Mouse (Mus musculus): ENCODE measurements around the gene Tmco5. TPM values are rescaled to one million over a fixed set of nuclear protein-coding genes. Genes with fewer than 3 reads are reported as not detected.

Tmco5 gene
- total and polyA plus RNA-seq, 2 experiments from 2014 or later = not detected

- ATAC-seq = no peak
- H3K9me3 ChIP-seq (ENCODE audit: low read length) = no peaks in the 10 kb centered on the region
- no peak overlapping the region for H3K9ac ChIP-seq (replicated peaks; ENCODE audit: low read length)
- H3K4me1 ChIP-seq (ENCODE audit: insufficient read depth, low read length) = no peaks in the 10 kb centered on the region
- DNase-seq (ENCODE audit: low spot score) = no peak
- H3K27me3 ChIP-seq (ENCODE audit: insufficient read depth, low read length) = no peaks in the 10 kb centered on the region
- no peak for TF ChIP-seq CTCF (IDR thresholded peaks at IDR 0.05; ENCODE audit: low read depth)
- H3K4me3 ChIP-seq (ENCODE audit: low read length) = no peak overlapping the region
- H3K4me2 ChIP-seq (ENCODE audit: low read depth, low read length) = no peak overlapping the region
- WGBS = 62% methylated on average over 6 of the region's 6 CpGs
- no peaks in the 10 kb centered on the region for H3K36me3 ChIP-seq (ENCODE audit: insufficient read depth, low read length)
- no peak overlapping the region for H3K27ac ChIP-seq
Measured at GRCm38 (mm10) chr2:116858703-116859102, 19.8 kb upstream of the Tmco5 start.

DNA sequence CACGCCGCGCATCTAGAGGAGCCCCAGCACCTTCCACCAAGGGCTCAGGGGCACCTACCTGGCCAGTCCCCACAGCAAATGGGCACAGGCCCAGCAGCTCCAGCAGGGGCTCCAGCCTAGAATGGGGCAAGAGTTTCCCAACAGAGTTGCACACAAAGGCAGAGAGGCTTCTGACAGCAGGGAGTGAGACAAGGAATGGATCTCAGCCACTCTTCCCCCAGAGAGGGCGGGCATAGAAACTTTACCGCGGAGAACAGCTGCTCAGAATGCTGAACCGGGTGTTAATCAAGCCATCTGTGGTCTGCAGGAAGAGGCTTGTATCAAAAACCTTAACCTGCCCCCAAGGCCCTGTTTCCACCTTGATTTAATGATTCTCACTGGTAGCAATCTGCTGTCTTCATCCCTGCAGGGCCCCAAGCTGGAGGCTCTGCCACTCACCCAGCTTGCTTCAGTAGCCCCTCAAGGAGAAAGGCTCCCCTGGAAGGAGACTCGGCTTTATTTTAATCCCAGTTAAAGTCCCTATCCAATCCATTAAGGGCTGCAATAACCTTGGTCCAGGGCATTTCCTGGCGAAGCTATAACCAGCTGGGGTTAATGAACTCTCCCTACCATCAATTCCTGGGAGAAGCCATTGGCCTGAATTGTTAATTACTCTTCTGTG is 1.4 kb upstream of the Tmco5 start:
- Histone ChIP-seq H3K36me3 (ENCODE audit: insufficient read depth, low read length) (no peaks in the 10 kb centered on the region), H3K27ac (no peak overlapping the region), H3K9me3 (ENCODE audit: low read length) (no peaks in the 10 kb centered on the region), H3K9ac (replicated peaks; ENCODE audit: low read length) (no peak overlapping the region), H3K4me2 (ENCODE audit: low read depth, low read length) (no peak overlapping the region), H3K4me1 (ENCODE audit: insufficient read depth, low read length) (0 out of 2 replicates have a peak, but pooled peaks cover 7% of the 10 kb centered on the region), H3K27me3 (ENCODE audit: insufficient read depth, low read length) (no peaks in the 10 kb centered on the region), H3K4me3 (ENCODE audit: low read length) (no peak overlapping the region)
- DNase-seq (ENCODE audit: low spot score) (no peak), ATAC-seq (0 out of 2 replicates have a peak, but pooled peaks have one; percentile 21)
- 21% methylated on average over 9 of the region's 9 CpGs for WGBS
- TF ChIP-seq CTCF (IDR thresholded peaks at IDR 0.05; ENCODE audit: low read depth) = no peak

GRCm38 (mm10) chr2:116879730-116880129 is 1.2 kb downstream of the Tmco5 start:
- DNase-seq (ENCODE audit: low spot score) (no peak), ATAC-seq (no peak)
- no peak for TF ChIP-seq CTCF (IDR thresholded peaks at IDR 0.05; ENCODE audit: low read depth)
- Histone ChIP-seq H3K27me3 (ENCODE audit: insufficient read depth, low read length) (no peaks in the 10 kb centered on the region), H3K4me2 (ENCODE audit: low read depth, low read length) (no peak overlapping the region), H3K4me3 (ENCODE audit: low read length) (no peak overlapping the region), H3K9ac (replicated peaks; ENCODE audit: low read length) (no peak overlapping the region), H3K27ac (no peak overlapping the region), H3K9me3 (ENCODE audit: low read length) (no peaks in the 10 kb centered on the region), H3K4me1 (ENCODE audit: insufficient read depth, low read length) (0 out of 2 replicates have a peak, but pooled peaks cover 7% of the 10 kb centered on the region), H3K36me3 (ENCODE audit: insufficient read depth, low read length) (no peaks in the 10 kb centered on the region)
- WGBS = 80% methylated on average over 3 of the region's 3 CpGs

DNA sequence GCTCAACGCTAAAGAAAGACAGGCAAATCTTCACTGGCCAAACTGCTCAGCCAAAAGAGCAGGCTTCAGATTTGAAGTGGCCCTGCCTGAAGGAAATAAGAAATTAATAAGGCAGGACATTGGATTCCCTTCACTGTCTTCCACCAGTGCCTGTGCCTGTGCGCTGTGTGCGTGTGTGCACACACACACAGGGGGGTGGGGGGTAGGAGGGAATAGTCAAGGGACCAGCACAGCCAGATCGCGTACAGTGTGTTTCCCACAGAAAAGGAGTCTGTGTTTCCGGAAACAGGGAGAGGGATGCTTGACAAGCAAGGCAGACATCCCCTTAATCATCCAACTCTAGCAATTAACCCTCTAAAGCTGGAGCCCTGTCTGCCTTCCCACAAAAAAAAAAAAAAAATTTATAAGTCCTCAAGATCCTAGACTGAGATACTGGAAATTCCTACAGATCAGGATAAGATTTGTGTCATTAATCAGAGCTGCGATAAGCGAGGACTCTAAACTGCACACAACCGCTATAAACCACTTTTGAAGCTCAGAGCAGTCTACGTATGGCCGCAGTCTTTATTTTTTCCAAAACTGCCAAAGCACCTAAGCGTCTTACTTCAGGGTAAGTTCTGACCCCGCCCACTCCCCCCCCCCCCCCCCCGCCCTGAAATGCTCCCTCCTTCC is 15.0 kb downstream of the Tmco5 start:
- H3K27me3 ChIP-seq (ENCODE audit: insufficient read depth, low read length) = no peaks in the 10 kb centered on the region
- peak overlapping the region; percentile 65 for H3K4me2 ChIP-seq (ENCODE audit: low read depth, low read length)
- WGBS = 32% methylated on average over 13 of the region's 14 CpGs
- H3K27ac ChIP-seq = no peak overlapping the region
- H3K36me3 ChIP-seq (ENCODE audit: insufficient read depth, low read length) = no peaks in the 10 kb centered on the region
- no peak for TF ChIP-seq CTCF (IDR thresholded peaks at IDR 0.05; ENCODE audit: low read depth)
- peak overlapping the region; percentile 32 for H3K4me3 ChIP-seq (ENCODE audit: low read length)
- H3K9ac ChIP-seq (replicated peaks; ENCODE audit: low read length) = no peak overlapping the region
- ATAC-seq (peak; percentile 64), DNase-seq (ENCODE audit: low spot score) (no peak)
- H3K9me3 ChIP-seq (ENCODE audit: low read length) = no peaks in the 10 kb centered on the region
- peaks cover 5% of the 10 kb centered on the region; the same call in 1 of the 2 replicates for H3K4me1 ChIP-seq (ENCODE audit: insufficient read depth, low read length)

DNA sequence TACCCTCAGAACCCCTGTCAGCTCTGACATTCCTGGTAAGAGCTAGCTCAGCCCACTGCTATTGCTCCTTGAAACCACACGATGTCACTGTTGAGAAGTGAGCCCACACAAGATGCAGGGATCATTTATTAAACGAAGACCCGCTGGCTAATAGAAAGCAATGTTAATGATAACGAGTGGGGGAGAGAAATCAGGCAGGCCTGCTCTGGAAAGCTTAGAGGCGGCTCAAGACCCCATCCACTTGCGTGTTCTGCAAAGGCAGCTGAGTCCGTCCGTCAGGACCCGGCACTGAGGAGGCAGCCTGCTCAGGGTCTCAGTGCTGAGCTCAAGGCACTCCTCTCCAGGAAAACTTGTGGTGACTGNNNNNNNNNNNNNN is 15.5 kb downstream of the Tmco5 start:
- ATAC-seq (peak; percentile 85), DNase-seq (ENCODE audit: low spot score) (peak; percentile 87)
- peaks cover 5% of the 10 kb centered on the region; the same call in 1 of the 2 replicates for H3K4me1 ChIP-seq (ENCODE audit: insufficient read depth, low read length)
- peak overlapping the region; percentile 32 for H3K4me3 ChIP-seq (ENCODE audit: low read length)
- WGBS = 2% methylated on average over 9 of the region's 9 CpGs
- H3K9ac ChIP-seq (replicated peaks; ENCODE audit: low read length) = no peak overlapping the region
- TF ChIP-seq CTCF (IDR thresholded peaks at IDR 0.05; ENCODE audit: low read depth) = peak; percentile 79
- H3K4me2 ChIP-seq (ENCODE audit: low read depth, low read length) = peak overlapping the region; percentile 65
- no peak overlapping the region for H3K27ac ChIP-seq
- no peaks in the 10 kb centered on the region for H3K27me3 ChIP-seq (ENCODE audit: insufficient read depth, low read length)
- no peaks in the 10 kb centered on the region for H3K9me3 ChIP-seq (ENCODE audit: low read length)
- H3K36me3 ChIP-seq (ENCODE audit: insufficient read depth, low read length) = no peaks in the 10 kb centered on the region

DNA sequence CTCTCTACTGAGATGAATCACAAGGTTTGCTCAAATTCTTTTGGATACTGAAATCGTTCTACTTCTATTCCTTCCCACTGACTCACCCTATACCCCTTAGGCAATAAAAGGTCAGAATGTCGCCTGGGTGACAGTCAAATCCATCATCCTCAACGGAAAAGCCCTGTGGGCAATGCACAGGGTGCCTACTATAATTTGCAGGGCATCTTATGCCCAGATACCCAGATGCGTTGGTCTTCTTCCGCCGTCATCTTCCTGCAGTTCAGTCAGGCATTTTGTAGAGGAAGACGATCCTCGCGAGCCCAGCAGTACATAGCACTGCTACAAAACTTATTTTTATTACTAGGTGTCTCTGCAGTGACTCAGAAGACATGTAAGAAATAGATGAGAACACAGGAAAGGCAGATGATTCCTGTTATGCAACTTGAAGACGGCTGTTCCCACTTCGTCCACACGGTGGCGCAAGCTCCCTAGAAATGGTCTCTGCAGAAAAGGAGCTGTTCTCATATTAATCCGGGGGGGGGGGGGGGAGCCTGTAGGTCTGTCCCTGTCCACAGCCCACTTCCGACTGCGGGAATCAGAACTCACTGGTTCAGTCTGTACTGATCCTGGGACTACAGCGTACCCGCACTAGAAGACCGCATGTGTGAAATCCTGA is 21.3 kb downstream of the Tmco5 start:
- Histone ChIP-seq H3K27me3 (ENCODE audit: insufficient read depth, low read length) (no peaks in the 10 kb centered on the region), H3K9me3 (ENCODE audit: low read length) (no peaks in the 10 kb centered on the region), H3K4me1 (ENCODE audit: insufficient read depth, low read length) (no peaks in the 10 kb centered on the region), H3K27ac (peak overlapping the region; percentile 60; the same call in 1 of the 2 replicates), H3K4me2 (ENCODE audit: low read depth, low read length) (peak overlapping the region; percentile 67), H3K9ac (replicated peaks; ENCODE audit: low read length) (peak overlapping the region; percentile 25), H3K36me3 (ENCODE audit: insufficient read depth, low read length) (no peaks in the 10 kb centered on the region), H3K4me3 (ENCODE audit: low read length) (peak overlapping the region; percentile 33)
- DNase-seq (ENCODE audit: low spot score) (peak; percentile 86), ATAC-seq (peak; percentile 88)
- peak; percentile 90 for TF ChIP-seq CTCF (IDR thresholded peaks at IDR 0.05; ENCODE audit: low read depth)
- WGBS = 14% methylated on average over 19 of the region's 19 CpGs
